ENCODE assay signal across 11 mouse cellular contexts in the genomic region with DNA sequence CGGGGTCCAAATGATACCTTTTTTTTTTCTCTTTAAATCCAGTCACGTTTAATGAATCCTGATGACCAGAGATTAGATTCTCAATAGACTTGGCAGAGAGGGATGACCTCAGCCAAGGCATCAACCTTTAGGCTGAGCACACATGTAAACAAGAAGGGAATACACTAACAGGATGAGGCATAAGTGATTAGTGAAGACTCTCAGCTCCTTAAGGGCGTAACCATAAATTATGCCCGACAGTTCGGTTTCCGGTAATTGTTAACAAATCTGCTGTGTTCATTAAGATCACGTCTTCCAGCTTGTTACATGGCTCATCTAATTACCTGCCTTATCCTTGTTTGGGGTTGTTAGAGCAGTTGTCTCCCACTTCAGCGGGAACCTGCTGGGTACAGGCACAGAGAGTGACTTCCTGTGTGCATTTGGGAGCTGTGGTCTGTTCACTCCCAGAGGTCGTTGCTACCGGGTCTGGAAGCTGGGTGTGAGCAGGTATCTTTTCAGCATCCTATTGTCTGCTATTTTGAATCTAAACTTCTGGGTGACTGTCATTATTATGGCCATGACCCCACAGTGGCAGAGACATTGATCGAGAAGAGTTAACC.
DNase-seq lines count a peak whose midpoint lies in the region; ATAC-seq lines count a peak whose summit lies in the region.
"Had no signal": no experiment of that assay in that cellular context is flagged by ENCODE, and none has a peak within 500 bp of the region (broad histone marks: within the 10 kb centered on the region; RNA-seq: fewer than 3 reads in every experiment).

No protein-coding gene starts in this region.

- no peak for DNase-seq in neural tube, embryonic 10.5 days (ENCODE audit: extremely low spot score, low spot score)
- peak; percentile 3 to 7 for DNase-seq in kidney, adult 8-10 months
- no peak for DNase-seq in cerebellum, adult 11 months
- DNase-seq: embryo, embryonic 11 days had no signal

- no peaks in the 10 kb centered on the region for H3K27me3 ChIP-seq in neural tube, embryonic 12.5 days (replicated peaks)
- H3K27me3 ChIP-seq in lung, embryonic 16.5 days (ENCODE audit: control insufficient read depth, insufficient read depth, low read depth, low read length), result no peaks in the 10 kb centered on the region
- H3K27me3 ChIP-seq: hindbrain, embryonic 15.5 days; limb, embryonic 12.5 days; megakaryocyte, embryonic 14.5 days had no signal

- 67% methylated on average over 11 of the region's 11 CpGs for WGBS in neural tube, embryonic 12.5 days
- 47% methylated on average over 11 of the region's 11 CpGs for WGBS in lung, embryonic 16.5 days

- no peak overlapping the region for H3K4me2 ChIP-seq in neural tube, embryonic 12.5 days (replicated peaks)
- H3K4me2 ChIP-seq in lung, embryonic 16.5 days (ENCODE audit: low read depth, low read length), result no peak overlapping the region
- H3K4me2 ChIP-seq: hindbrain, embryonic 15.5 days; limb, embryonic 12.5 days had no signal

- 0 out of 2 replicates have a peak, but pooled peaks have one; percentile 22 for ATAC-seq in neural tube, embryonic 12.5 days (ENCODE audit: low FRiP score, low read depth)
- peak; percentile 52 for ATAC-seq in lung, embryonic 16.5 days (ENCODE audit: low read depth)
- no peak for ATAC-seq in megakaryocyte progenitor cell, adult 5-6 weeks (replicated peaks; ENCODE audit: poor library complexity)
- no peak for ATAC-seq in granulocyte monocyte progenitor cell, adult 5-6 weeks (replicated peaks; ENCODE audit: poor library complexity, severe bottlenecking)

- no peaks in the 10 kb centered on the region for H3K4me1 ChIP-seq in neural tube, embryonic 12.5 days
- H3K4me1 ChIP-seq in lung, embryonic 16.5 days (replicated peaks; ENCODE audit: control insufficient read depth, insufficient read depth, low read length), result peaks cover 6% of the 10 kb centered on the region; the same call in 1 of the 2 replicates

- no peak overlapping the region for H3K4me3 ChIP-seq in neural tube, embryonic 12.5 days
- no peak overlapping the region for H3K4me3 ChIP-seq in lung, embryonic 16.5 days (ENCODE audit: low read length)
- H3K4me3 ChIP-seq: hindbrain, embryonic 15.5 days; limb, embryonic 12.5 days; megakaryocyte, embryonic 14.5 days had no signal

- H3K27ac ChIP-seq in neural tube, embryonic 12.5 days, result no peak overlapping the region
- peak overlapping the region; percentile 61 for H3K27ac ChIP-seq in lung, embryonic 16.5 days (ENCODE audit: low read length)
- H3K27ac ChIP-seq: hindbrain, embryonic 15.5 days; limb, embryonic 12.5 days had no signal

- H3K36me3 ChIP-seq in neural tube, embryonic 12.5 days, result no peaks in the 10 kb centered on the region
- no peaks in the 10 kb centered on the region for H3K36me3 ChIP-seq in lung, embryonic 16.5 days (ENCODE audit: control insufficient read depth, insufficient read depth, low read length)
- H3K36me3 ChIP-seq: hindbrain, embryonic 15.5 days; limb, embryonic 12.5 days had no signal

- no peak overlapping the region for H3K9ac ChIP-seq in neural tube, embryonic 12.5 days
- H3K9ac ChIP-seq in lung, embryonic 16.5 days (ENCODE audit: low read length), result no peak overlapping the region
- H3K9ac ChIP-seq: hindbrain, embryonic 15.5 days; limb, embryonic 12.5 days had no signal

- no peaks in the 10 kb centered on the region for H3K9me3 ChIP-seq in neural tube, embryonic 12.5 days
- H3K9me3 ChIP-seq in lung, embryonic 16.5 days (ENCODE audit: control insufficient read depth, low read length), result no peaks in the 10 kb centered on the region
- H3K9me3 ChIP-seq: hindbrain, embryonic 15.5 days; limb, embryonic 12.5 days had no signal

Comparison
In these comparisons a context has a peak if more than half of its experiments do, and no peak if none do; other contexts are left out.
1. ATAC-seq: peak in neural tube, embryonic 12.5 days (single experiment) and lung, embryonic 16.5 days (single experiment); none in megakaryocyte progenitor cell, adult 5-6 weeks (single experiment) and granulocyte monocyte progenitor cell, adult 5-6 weeks (single experiment).
2. DNase-seq: peak in kidney, adult 8-10 months (2 of 2); none in neural tube, embryonic 10.5 days (single experiment) and cerebellum, adult 11 months (single experiment).